Mouse (Mus musculus): ENCODE measurements around the gene Syngap1.

DNA sequence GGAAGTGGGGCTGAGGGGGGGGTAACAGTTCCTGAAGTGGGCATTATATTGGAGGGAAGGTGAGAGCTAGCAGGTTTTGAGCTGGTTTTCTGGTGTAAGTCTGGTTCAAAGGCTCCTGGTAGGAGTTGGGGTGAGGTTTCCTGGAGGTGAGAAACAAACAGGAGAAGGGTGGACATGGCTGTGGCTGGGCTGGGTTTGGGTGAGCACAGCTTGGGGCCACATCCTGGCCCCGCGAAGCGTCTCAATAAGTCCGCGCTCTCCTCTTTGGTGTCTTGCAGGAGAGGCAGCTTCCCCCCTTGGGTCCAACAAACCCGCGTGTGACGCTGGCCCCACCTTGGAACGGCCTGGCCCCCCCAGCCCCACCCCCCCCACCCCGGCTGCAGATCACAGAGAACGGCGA, 29.2 kb downstream of the Syngap1 start:
- no peak for TF ChIP-seq POLR2A (IDR thresholded peaks at IDR 0.05; ENCODE audit: low read depth, low read length)
- TF ChIP-seq CTCF (IDR thresholded peaks at IDR 0.05; ENCODE audit: extremely low read depth, insufficient read depth, insufficient read length, insufficient replicate concordance): no peak
